Mouse (Mus musculus): ENCODE measurements around the gene Mageb4.
"Not testable (repeated sequence)": the region's sequence is repeated elsewhere in the genome, so short reads cannot be mapped to it uniquely, and the experiment has no call there.

DNA sequence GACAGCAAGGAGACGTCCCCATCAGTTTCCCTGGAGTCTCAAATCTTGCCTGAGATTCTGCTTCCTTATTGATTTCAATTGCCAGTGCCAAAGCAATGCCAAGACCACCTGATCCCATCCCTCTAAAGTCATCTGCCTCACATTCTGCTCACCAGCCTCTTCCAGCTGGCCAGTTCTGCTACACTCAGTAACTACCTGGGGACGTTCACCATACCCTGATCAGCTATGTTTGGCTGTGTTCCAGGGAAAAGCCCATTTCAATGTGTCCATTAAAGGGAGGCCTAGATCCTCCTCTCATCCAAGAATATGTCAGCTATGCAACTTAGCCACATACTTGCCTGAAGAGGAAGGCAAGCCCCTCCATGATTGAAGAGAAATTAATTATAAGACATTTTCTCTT is 20.3 kb downstream of the Mageb4 start:
- not testable (repeated sequence) for TF ChIP-seq POLR2A (IDR thresholded peaks at IDR 0.05; ENCODE audit: insufficient read length, low read depth); MYOG (IDR thresholded peaks at IDR 0.05; ENCODE audit: control insufficient read depth in 1 of 3, insufficient read depth in 1 of 3, insufficient read length in 2 of 3, low read depth in 2 of 3); POLR2AphosphoS2 (IDR thresholded peaks at IDR 0.05; ENCODE audit: insufficient read length, low read depth)
